Mouse (Mus musculus): ENCODE measurements around the gene Scgb2b17.
"Not testable (repeated sequence)": the region's sequence is repeated elsewhere in the genome, so short reads cannot be mapped to it uniquely, and the experiment has no call there.

Gene Scgb2b17

DNA sequence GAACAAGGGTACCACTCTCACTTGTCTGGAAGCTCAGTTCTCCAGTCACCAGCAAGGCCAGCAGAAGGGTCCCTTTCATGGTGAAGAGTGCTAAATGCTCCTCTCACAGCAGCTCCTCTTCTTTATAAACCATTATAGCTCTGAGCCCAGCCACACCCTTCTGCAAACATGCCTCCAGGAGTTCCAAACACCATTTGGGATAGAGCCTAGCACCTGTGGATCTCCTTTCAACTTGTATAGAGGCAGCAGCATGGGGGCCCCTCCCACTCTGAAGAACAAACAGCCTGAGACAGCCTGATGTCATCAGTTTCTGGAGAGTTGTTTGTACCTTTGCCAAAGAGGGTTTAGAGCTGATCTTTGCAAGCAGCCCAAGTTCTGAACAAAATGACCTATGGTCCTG is at the start of gene Scgb2b17:
Gene Scgb2b17 (minus strand): TSS at position 101 of the 400 bp plus-strand sequence.
- not testable (repeated sequence) for DNase-seq (ENCODE audit: low spot score in 2 of 2)

DNA sequence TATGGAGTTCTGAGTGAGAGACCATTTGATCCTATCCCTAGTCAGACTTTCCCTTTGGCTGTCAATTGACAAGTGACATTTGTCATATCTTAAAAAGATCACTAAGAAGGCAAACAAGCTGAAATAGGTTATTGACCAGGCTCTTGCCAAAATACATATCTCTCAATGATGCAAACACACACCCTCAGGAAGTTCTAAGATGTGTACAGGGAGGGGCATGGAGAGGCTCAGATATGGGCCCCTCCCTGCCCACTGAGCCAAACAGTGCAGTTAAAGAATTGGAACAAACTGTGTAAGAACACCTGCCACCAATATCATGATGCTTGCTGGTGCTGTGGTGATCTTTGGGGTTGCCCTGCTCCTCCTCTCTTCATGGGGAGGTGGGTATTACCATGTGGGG is 6.8 kb upstream of the Scgb2b17 start, which contains the start of gene Scgb1b17:
Gene Scgb1b17 (plus strand): TSS at position 301 of the 400 bp plus-strand sequence.
- DNase-seq (ENCODE audit: low spot score in 2 of 2) = not testable (repeated sequence)
